ENCODE assay signal across 24 mouse cellular contexts in genomic region chr7:142190289-142190688, GRCm38 (mm10). TPM values are rescaled to one million over a fixed set of nuclear protein-coding genes. Genes with fewer than 3 reads are reported as not detected.
"Had no signal": no experiment of that assay in that cellular context is flagged by ENCODE, and none has a peak within 500 bp of the region (broad histone marks: within the 10 kb centered on the region; RNA-seq: fewer than 3 reads in every experiment).

Gene Gm10153 (minus strand): TSS chr7:142190389.

- H3K27me3 ChIP-seq: neural tube, embryonic 13.5 days; neural tube, embryonic 15.5 days; stomach, embryonic 15.5 days had no signal

- DNase-seq: retina, postnatal 1 day; right cerebral cortex, adult 18-20 months; right cerebral cortex, postnatal 14 days; right cerebral cortex, postnatal 25 days; right cerebral cortex, postnatal 4 days; spleen, adult 18-20 months; thymus, adult 18-20 months; thymus, adult 2 months; thymus, postnatal 14 days; thymus, postnatal 25 days; thymus, postnatal 36 days; thymus, postnatal 4 days had no signal

- H3K36me3 ChIP-seq: neural tube, embryonic 13.5 days; neural tube, embryonic 15.5 days; stomach, embryonic 15.5 days had no signal

- H3K27ac ChIP-seq: neural tube, embryonic 13.5 days; neural tube, embryonic 15.5 days; stomach, embryonic 15.5 days; stomach, postnatal 0 days had no signal

- H3K4me2 ChIP-seq: neural tube, embryonic 13.5 days; neural tube, embryonic 15.5 days; stomach, embryonic 15.5 days had no signal

- H3K4me1 ChIP-seq: neural tube, embryonic 13.5 days; neural tube, embryonic 15.5 days; stomach, embryonic 15.5 days had no signal

- H3K4me3 ChIP-seq: neural tube, embryonic 13.5 days; neural tube, embryonic 15.5 days; stomach, embryonic 15.5 days had no signal

- H3K9ac ChIP-seq: neural tube, embryonic 13.5 days; neural tube, embryonic 15.5 days; stomach, embryonic 15.5 days had no signal

- H3K9me3 ChIP-seq: neural tube, embryonic 13.5 days; neural tube, embryonic 15.5 days; stomach, embryonic 15.5 days had no signal

RNA-seq across cellular contexts. Expression of gene Gm10153, which starts in this region (rescaled TPM):
- polyA plus RNA-seq: neural tube, embryonic 13.5 days; neural tube, embryonic 14.5 days; neural tube, embryonic 15.5 days; small intestine, adult 2 months; spleen, adult 2 months; stomach, embryonic 14.5 days; stomach, embryonic 15.5 days; stomach, embryonic 16.5 days; stomach, postnatal 0 days; testis, adult 2 months; thymus, adult 2 months; thymus, postnatal 0 days; urinary bladder, adult 2 months had no signal
